Mouse (Mus musculus) retina, postnatal 1 day (tissue): Measurements from ENCODE around the gene Slc26a1.
"Not testable (repeated sequence)": the region's sequence is repeated elsewhere in the genome, so short reads cannot be mapped to it uniquely, and the experiment has no call there.

Experiments used
- DNase-seq: peaks from one replicate; pipeline ENCODE4 v3.0.0-alpha.2; 2012

Gene Slc26a1

GRCm38 (mm10) chr5:108655381-108655780 is 20.0 kb downstream of the Slc26a1 start:
- no peak for DNase-seq

GRCm38 (mm10) chr5:108654444-108654990 is 20.9 kb downstream of the Slc26a1 start:
- no peak for DNase-seq

- no peak for DNase-seq
Measured at GRCm38 (mm10) chr5:108653341-108653740, 22.0 kb downstream of the Slc26a1 start.

GRCm38 (mm10) chr5:108651823-108652222 is 23.5 kb downstream of the Slc26a1 start:
- DNase-seq, result peak; percentile 78

- DNase-seq, result no peak
Measured at GRCm38 (mm10) chr5:108651136-108651720, 24.1 kb downstream of the Slc26a1 start.

- DNase-seq, result no peak
Measured at GRCm38 (mm10) chr5:108650341-108650740, 25.0 kb downstream of the Slc26a1 start.

- DNase-seq, result no peak
Measured at GRCm38 (mm10) chr5:108648937-108649576, 26.3 kb downstream of the Slc26a1 start.

GRCm38 (mm10) chr5:108647820-108648465 is 27.4 kb downstream of the Slc26a1 start:
- no peak for DNase-seq

GRCm38 (mm10) chr5:108647311-108647710 is 28.1 kb downstream of the Slc26a1 start:
- no peak for DNase-seq

GRCm38 (mm10) chr5:108646343-108646660 is 29.1 kb downstream of the Slc26a1 start:
- no peak for DNase-seq

GRCm38 (mm10) chr5:108645651-108646342 is 29.6 kb downstream of the Slc26a1 start:
- DNase-seq, result no peak

GRCm38 (mm10) chr5:108643674-108644073 is 31.7 kb downstream of the Slc26a1 start:
- DNase-seq, result no peak

GRCm38 (mm10) chr5:108636172-108636571 is 39.2 kb downstream of the Slc26a1 start:
- no peak for DNase-seq

- not testable (repeated sequence) for DNase-seq
Measured at GRCm38 (mm10) chr5:108634088-108634487, 41.3 kb downstream of the Slc26a1 start.

- no peak for DNase-seq
Measured at GRCm38 (mm10) chr5:108633676-108634075, 41.7 kb downstream of the Slc26a1 start.

- peak; percentile 97 for DNase-seq
Measured at GRCm38 (mm10) chr5:108629634-108630483, 45.5 kb downstream of the Slc26a1 start, which contains the start of the genes Gak and Tmem175. TSS of gene Gak (minus strand) at chr5:108629755. TSS of gene Tmem175 (plus strand) at chr5:108629770.

- no peak for DNase-seq
Measured at GRCm38 (mm10) chr5:108628891-108629633, 46.3 kb downstream of the Slc26a1 start.

- no peak for DNase-seq
Measured at GRCm38 (mm10) chr5:108626050-108626660, 49.2 kb downstream of the Slc26a1 start.

- no peak for DNase-seq
Measured at GRCm38 (mm10) chr5:108621870-108622269, 53.5 kb downstream of the Slc26a1 start.
